Mouse (Mus musculus) G1E (cell line): ENCODE results near the gene Mroh7.

ENCODE experiments used
- CTCF ChIP-seq: IDR thresholded peaks from 2 replicates; pipeline ENCODE4 v1.5.1; 2012; ENCODE audit warnings: low read depth, low read length, inconsistent platforms, mixed read lengths
- GATA1 ChIP-seq: IDR thresholded peaks from 2 replicates; pipeline ENCODE4 v1.6.1; 2012; ENCODE audit warnings: borderline replicate concordance, low read length, inconsistent platforms, mixed read lengths

GRCm38 (mm10) chr4:106650833-106651527 lies 79.7 kb downstream of the Mroh7 start, which contains the start of gene Pars2:
- TF ChIP-seq CTCF = no peak
- no peak for TF ChIP-seq GATA1
